Mouse (Mus musculus): ENCODE data around the gene Gm49337. TPM values are rescaled to one million over a fixed set of nuclear protein-coding genes. Genes with fewer than 3 reads are reported as not detected.

The Gm49337 gene
- total and polyA plus RNA-seq, 2 experiments from 2014 or later = not detected

DNA sequence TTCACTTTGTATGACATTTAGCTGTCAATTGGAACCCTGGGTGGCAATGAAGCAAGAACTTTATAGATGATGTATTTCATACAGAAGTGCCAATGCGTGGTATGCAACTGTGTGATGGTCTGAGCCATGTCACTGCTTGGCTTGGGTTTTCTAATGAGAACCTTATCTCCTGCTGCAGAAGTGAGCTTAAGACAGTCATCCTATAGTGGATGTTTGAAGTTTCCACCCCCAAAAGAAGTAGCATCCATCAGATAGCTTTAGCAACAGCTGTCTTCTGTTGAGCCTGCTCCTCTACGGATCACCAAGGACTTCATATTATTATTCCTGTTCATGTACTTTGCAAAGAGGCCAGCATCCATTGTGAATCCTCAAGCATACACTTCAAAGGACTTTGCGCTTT lies 76.8 kb downstream of the Gm49337 start:
- DNase-seq = no peak
- H3K4me2 ChIP-seq (ENCODE audit: low read depth) = no peak overlapping the region
- no peak overlapping the region for H3K27ac ChIP-seq (ENCODE audit: low read depth, low read length)
- H3K36me3 ChIP-seq (ENCODE audit: insufficient read depth) = no peaks in the 10 kb centered on the region
- no peak for ATAC-seq
- H3K4me3 ChIP-seq (ENCODE audit: low read depth, low read length) = no peak overlapping the region
- no peak for TF ChIP-seq CTCF (IDR thresholded peaks at IDR 0.05; ENCODE audit: low read depth)
- H3K27me3 ChIP-seq (ENCODE audit: insufficient read depth, low read length) = no peaks in the 10 kb centered on the region
- no peaks in the 10 kb centered on the region for H3K9me3 ChIP-seq (ENCODE audit: low read length)
- WGBS = 95% methylated on average over 3 of the region's 3 CpGs
- H3K4me1 ChIP-seq (ENCODE audit: insufficient read depth) = no peaks in the 10 kb centered on the region
- H3K9ac ChIP-seq = no peak overlapping the region

GRCm38 (mm10) chr4:116268220-116268619 lies 95.0 kb downstream of the Gm49337 start:
- Histone ChIP-seq H3K9ac (no peak overlapping the region), H3K4me2 (ENCODE audit: low read depth) (no peak overlapping the region), H3K4me3 (ENCODE audit: low read depth, low read length) (no peak overlapping the region), H3K27ac (ENCODE audit: low read depth, low read length) (no peak overlapping the region), H3K4me1 (ENCODE audit: insufficient read depth) (no peaks in the 10 kb centered on the region), H3K27me3 (ENCODE audit: insufficient read depth, low read length) (no peaks in the 10 kb centered on the region), H3K9me3 (ENCODE audit: low read length) (no peaks in the 10 kb centered on the region), H3K36me3 (ENCODE audit: insufficient read depth) (peaks cover 23% of the 10 kb centered on the region)
- 96% methylated on average over 6 of the region's 6 CpGs for WGBS
- ATAC-seq (no peak), DNase-seq (no peak)
- no peak for TF ChIP-seq CTCF (IDR thresholded peaks at IDR 0.05; ENCODE audit: low read depth)

- H3K9ac ChIP-seq = no peak overlapping the region
- 73% methylated on average over 2 of the region's 2 CpGs for WGBS
- peaks cover 9% of the 10 kb centered on the region for H3K36me3 ChIP-seq (ENCODE audit: insufficient read depth)
- H3K4me2 ChIP-seq (ENCODE audit: low read depth) = no peak overlapping the region
- DNase-seq = no peak
- H3K4me3 ChIP-seq (ENCODE audit: low read depth, low read length) = no peak overlapping the region
- H3K27ac ChIP-seq (ENCODE audit: low read depth, low read length) = no peak overlapping the region
- no peak for ATAC-seq
- H3K4me1 ChIP-seq (ENCODE audit: insufficient read depth) = no peaks in the 10 kb centered on the region
- no peaks in the 10 kb centered on the region for H3K9me3 ChIP-seq (ENCODE audit: low read length)
- peak; percentile 55 for TF ChIP-seq CTCF (IDR thresholded peaks at IDR 0.05; ENCODE audit: low read depth)
- no peaks in the 10 kb centered on the region for H3K27me3 ChIP-seq (ENCODE audit: insufficient read depth, low read length)
Measured at GRCm38 (mm10) chr4:116282211-116282610, 109.0 kb downstream of the Gm49337 start.

GRCm38 (mm10) chr4:116291561-116291960 lies 118.4 kb downstream of the Gm49337 start:
- no peak overlapping the region for H3K4me2 ChIP-seq (ENCODE audit: low read depth)
- H3K9ac ChIP-seq = no peak overlapping the region
- H3K4me3 ChIP-seq (ENCODE audit: low read depth, low read length) = no peak overlapping the region
- ATAC-seq (no peak), DNase-seq (no peak)
- H3K27ac ChIP-seq (ENCODE audit: low read depth, low read length) = no peak overlapping the region
- peaks cover 45% of the 10 kb centered on the region for H3K36me3 ChIP-seq (ENCODE audit: insufficient read depth)
- no peaks in the 10 kb centered on the region for H3K27me3 ChIP-seq (ENCODE audit: insufficient read depth, low read length)
- 89% methylated on average over 6 of the region's 6 CpGs for WGBS
- no peaks in the 10 kb centered on the region for H3K4me1 ChIP-seq (ENCODE audit: insufficient read depth)
- no peaks in the 10 kb centered on the region for H3K9me3 ChIP-seq (ENCODE audit: low read length)
- TF ChIP-seq CTCF (IDR thresholded peaks at IDR 0.05; ENCODE audit: low read depth) = no peak

GRCm38 (mm10) chr4:116293296-116293695 lies 120.1 kb downstream of the Gm49337 start:
- Histone ChIP-seq H3K36me3 (ENCODE audit: insufficient read depth) (peaks cover 39% of the 10 kb centered on the region), H3K4me2 (ENCODE audit: low read depth) (no peak overlapping the region)

GRCm38 (mm10) chr4:116300878-116301355 lies 127.7 kb downstream of the Gm49337 start:
- H3K9ac ChIP-seq = no peak overlapping the region
- H3K27me3 ChIP-seq (ENCODE audit: insufficient read depth, low read length) = no peaks in the 10 kb centered on the region
- H3K9me3 ChIP-seq (ENCODE audit: low read length) = no peaks in the 10 kb centered on the region
- 66% methylated on average over 4 of the region's 4 CpGs for WGBS
- H3K36me3 ChIP-seq (ENCODE audit: insufficient read depth) = peaks cover 28% of the 10 kb centered on the region
- no peak overlapping the region for H3K4me3 ChIP-seq (ENCODE audit: low read depth, low read length)
- no peaks in the 10 kb centered on the region for H3K4me1 ChIP-seq (ENCODE audit: insufficient read depth)
- DNase-seq = no peak
- H3K27ac ChIP-seq (ENCODE audit: low read depth, low read length) = no peak overlapping the region
- H3K4me2 ChIP-seq (ENCODE audit: low read depth) = no peak overlapping the region
- ATAC-seq = no peak
- no peak for TF ChIP-seq CTCF (IDR thresholded peaks at IDR 0.05; ENCODE audit: low read depth)

More at GRCm38 (mm10) chr4:116293296-116293695, 120.1 kb downstream of the Gm49337 start:
- no peak for TF ChIP-seq CTCF (IDR thresholded peaks at IDR 0.05; ENCODE audit: low read depth)
- Histone ChIP-seq H3K27me3 (ENCODE audit: insufficient read depth, low read length) (no peaks in the 10 kb centered on the region), H3K4me3 (ENCODE audit: low read depth, low read length) (no peak overlapping the region), H3K4me1 (ENCODE audit: insufficient read depth) (no peaks in the 10 kb centered on the region), H3K27ac (ENCODE audit: low read depth, low read length) (no peak overlapping the region), H3K9me3 (ENCODE audit: low read length) (no peaks in the 10 kb centered on the region), H3K9ac (no peak overlapping the region)
- ATAC-seq (no peak), DNase-seq (no peak)
- WGBS = 89% methylated on average over 12 of the region's 12 CpGs

DNA sequence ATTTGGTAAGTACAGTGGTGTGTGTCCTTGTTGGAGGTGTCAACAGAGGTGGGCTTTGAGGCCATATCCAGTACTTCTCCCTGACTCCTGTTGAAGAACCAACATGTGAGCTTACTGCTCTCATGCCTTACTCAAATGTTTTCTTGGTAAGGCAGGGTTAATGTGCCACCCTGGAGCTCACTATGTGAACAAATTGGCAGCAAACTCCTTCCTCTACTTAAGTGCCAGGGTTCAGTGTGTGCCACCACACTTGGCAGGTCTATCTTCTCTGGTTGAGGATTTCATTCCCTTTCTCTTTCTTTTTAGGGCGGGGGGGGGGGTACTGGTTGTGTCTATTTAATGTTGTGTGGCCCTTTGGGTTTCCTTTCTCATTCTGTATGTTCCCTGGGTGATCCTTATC lies 131.4 kb downstream of the Gm49337 start:
- ATAC-seq = peak; percentile 26; the same call in 1 of the 2 replicates
- Histone ChIP-seq H3K9me3 (ENCODE audit: low read length) (no peaks in the 10 kb centered on the region), H3K36me3 (ENCODE audit: insufficient read depth) (peaks cover 57% of the 10 kb centered on the region), H3K27ac (ENCODE audit: low read depth, low read length) (no peak overlapping the region), H3K4me1 (ENCODE audit: insufficient read depth) (no peaks in the 10 kb centered on the region), H3K4me2 (ENCODE audit: low read depth) (no peak overlapping the region), H3K9ac (no peak overlapping the region), H3K4me3 (ENCODE audit: low read depth, low read length) (no peak overlapping the region), H3K27me3 (ENCODE audit: insufficient read depth, low read length) (no peaks in the 10 kb centered on the region)
- 17% methylated on average over 1 of the region's 1 CpGs for WGBS
- no peak for TF ChIP-seq CTCF (IDR thresholded peaks at IDR 0.05; ENCODE audit: low read depth)
- no peak for DNase-seq

All from forebrain, postnatal 0 days (tissue).